Mouse (Mus musculus): ENCODE results near the gene Chst8.

DNA sequence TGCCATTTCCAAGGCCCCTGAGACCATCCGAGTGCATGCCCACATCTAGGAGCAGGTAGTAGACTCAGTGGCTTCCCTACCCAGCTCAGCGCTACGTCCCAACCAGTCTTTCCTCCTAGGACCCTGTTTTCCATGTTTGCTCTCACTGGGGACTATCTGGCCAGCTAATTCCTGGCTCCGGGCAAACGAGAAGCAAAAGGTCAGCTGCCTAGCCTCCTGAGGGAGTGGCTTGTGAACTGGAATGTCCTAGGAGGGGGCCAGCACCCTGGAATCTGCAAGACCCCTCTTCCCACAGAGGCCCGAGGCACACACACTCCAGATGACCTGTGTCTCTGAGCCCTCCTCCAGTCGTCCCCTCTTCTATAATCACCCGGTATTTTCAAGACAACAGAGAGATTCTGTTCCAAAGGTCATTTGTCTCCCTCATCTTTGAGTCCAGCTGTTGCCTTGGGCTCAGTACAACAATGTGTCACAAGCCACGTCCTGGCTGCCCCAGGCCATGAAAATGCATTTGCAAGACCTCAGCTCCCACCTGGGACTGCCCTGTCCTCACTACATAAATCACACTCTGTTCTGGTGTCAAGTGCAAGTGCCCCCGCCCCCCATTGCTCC, 60.3 kb downstream of the Chst8 start:
- TF ChIP-seq CTCF (IDR thresholded peaks at IDR 0.05; ENCODE audit: insufficient read depth, low read length) = no peak
- TF ChIP-seq POLR2A (IDR thresholded peaks at IDR 0.05; ENCODE audit: borderline replicate concordance, extremely low read depth, low read depth, low read length) = no peak

Data from lung, adult 2 months (tissue).